7 mouse cellular contexts compared by ENCODE assay signal in the genomic region with DNA sequence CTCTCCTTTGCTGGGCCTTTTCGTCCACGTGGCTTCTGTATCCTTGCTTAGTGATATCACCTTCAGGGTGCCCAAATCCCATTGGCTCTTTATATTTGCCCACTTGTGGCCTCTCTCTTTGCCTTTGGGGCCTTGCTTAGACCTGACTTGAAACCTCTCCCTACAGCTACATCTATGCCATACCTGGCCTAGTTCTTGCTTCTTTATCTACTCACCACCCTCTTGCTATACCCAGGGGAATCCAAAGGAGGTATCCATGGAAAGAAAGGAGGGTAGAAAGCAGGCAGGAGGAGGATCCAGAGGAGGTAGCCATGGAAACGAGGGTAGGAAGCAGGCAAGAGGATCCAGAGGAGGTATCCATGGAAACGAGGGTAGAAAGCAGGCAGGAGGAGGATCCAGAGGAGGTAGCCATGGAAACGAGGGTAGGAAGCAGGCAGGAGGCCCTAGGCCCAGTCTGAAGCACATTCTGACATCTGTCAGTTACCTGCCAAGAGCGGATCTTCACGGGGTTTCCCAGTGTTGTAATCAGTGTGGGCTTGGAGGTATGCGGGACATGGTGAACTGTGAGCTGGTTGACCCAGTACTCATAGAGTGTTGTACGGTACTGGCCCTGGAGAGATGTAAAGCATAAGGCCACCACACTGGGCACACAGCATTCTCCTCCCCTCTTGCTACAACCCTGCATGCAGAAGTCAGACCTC. TPM values are rescaled to one million over a fixed set of nuclear protein-coding genes. Genes with fewer than 3 reads are reported as not detected.
DNase-seq lines count a peak whose midpoint lies in the region; ATAC-seq and TF ChIP-seq lines count a peak whose summit lies in the region.

No protein-coding gene starts in this region.

- H3K27me3 ChIP-seq in forebrain, embryonic 13.5 days: no peaks in the 10 kb centered on the region
- H3K27me3 ChIP-seq in midbrain, postnatal 0 days (ENCODE audit: insufficient read depth, low read length): no peaks in the 10 kb centered on the region
- no peaks in the 10 kb centered on the region for H3K27me3 ChIP-seq in heart, adult 2 months (ENCODE audit: control insufficient read depth, insufficient read depth, low read length)

- H3K4me2 ChIP-seq in forebrain, embryonic 13.5 days: peak overlapping the region; percentile 53
- peak overlapping the region; percentile 47 for H3K4me2 ChIP-seq in midbrain, postnatal 0 days (ENCODE audit: low read depth, low read length, poor library complexity, severe bottlenecking)

- TF ChIP-seq CTCF in midbrain, postnatal 0 days (IDR thresholded peaks at IDR 0.05): no peak
- TF ChIP-seq CTCF in heart, adult 2 months (IDR thresholded peaks at IDR 0.05): no peak

- H3K27ac ChIP-seq in forebrain, embryonic 13.5 days: peak overlapping the region; percentile 84
- H3K27ac ChIP-seq in midbrain, postnatal 0 days (ENCODE audit: low read depth, low read length): peak overlapping the region; percentile 80
- H3K27ac ChIP-seq in heart, adult 2 months: no peak overlapping the region

- TF ChIP-seq EP300 in heart, adult 2 months (IDR thresholded peaks at IDR 0.05; ENCODE audit: insufficient read depth, low read depth, low read length): no peak

- H3K4me3 ChIP-seq in forebrain, embryonic 13.5 days: peak overlapping the region; percentile 25
- H3K4me3 ChIP-seq in midbrain, postnatal 0 days (ENCODE audit: low read depth, low read length): no peak overlapping the region
- H3K4me3 ChIP-seq in heart, adult 2 months: no peak overlapping the region

- peak; percentile 59 for DNase-seq in embryo, embryonic 10.5 days (ENCODE audit: low spot score)
- peak; percentile 83 for DNase-seq in layer of hippocampus, adult 9-11 months
- peak; percentile 72 for DNase-seq in midbrain, postnatal 0 days (ENCODE audit: low spot score)
- no peak for DNase-seq in cerebellum, adult 9-10 months
- DNase-seq in kidney, postnatal 25 days: no peak
- DNase-seq in heart, adult 2 months: no peak

- peaks cover 4% of the 10 kb centered on the region; the same call in 1 of the 2 replicates for H3K36me3 ChIP-seq in forebrain, embryonic 13.5 days (ENCODE audit: poor library complexity, severe bottlenecking)
- H3K36me3 ChIP-seq in midbrain, postnatal 0 days (ENCODE audit: insufficient read depth, low read length): no peaks in the 10 kb centered on the region
- H3K36me3 ChIP-seq in heart, adult 2 months (ENCODE audit: control insufficient read depth, insufficient read depth, low read length): no peaks in the 10 kb centered on the region

- peak; percentile 75 for ATAC-seq in forebrain, embryonic 13.5 days
- ATAC-seq in midbrain, postnatal 0 days (ENCODE audit: low FRiP score): peak; percentile 81

- H3K79me2 ChIP-seq in heart, adult 2 months (replicated peaks; ENCODE audit: control insufficient read depth, insufficient read depth, low read length): no peaks in the 10 kb centered on the region

- WGBS in forebrain, embryonic 13.5 days: 31% methylated on average over 9 of the region's 9 CpGs
- 22% methylated on average over 9 of the region's 9 CpGs for WGBS in midbrain, postnatal 0 days
- WGBS in heart, adult 2 months: 81% methylated on average over 9 of the region's 9 CpGs

- intact Hi-C loops in heart, adult 2 months (cut with DNase I): no loop called here

- H3K9me3 ChIP-seq in forebrain, embryonic 13.5 days (replicated peaks): no peaks in the 10 kb centered on the region
- H3K9me3 ChIP-seq in midbrain, postnatal 0 days (ENCODE audit: low read length): no peaks in the 10 kb centered on the region

- TF ChIP-seq POLR2A in heart, adult 2 months (IDR thresholded peaks at IDR 0.05; ENCODE audit: insufficient read depth, low read depth, low read length): no peak

- peak overlapping the region; percentile 41; the same call in 1 of the 2 replicates for H3K9ac ChIP-seq in forebrain, embryonic 13.5 days
- H3K9ac ChIP-seq in midbrain, postnatal 0 days (replicated peaks; ENCODE audit: low read length, poor library complexity, severe bottlenecking): peak overlapping the region; percentile 44
- no peak overlapping the region for H3K9ac ChIP-seq in heart, adult 2 months (ENCODE audit: low read depth, low read length)

- H3K4me1 ChIP-seq in forebrain, embryonic 13.5 days: peaks cover 24% of the 10 kb centered on the region
- peaks cover 21% of the 10 kb centered on the region; the same call in 1 of the 2 replicates for H3K4me1 ChIP-seq in midbrain, postnatal 0 days (ENCODE audit: insufficient read depth, low read length)
- H3K4me1 ChIP-seq in heart, adult 2 months (ENCODE audit: control insufficient read depth, insufficient read depth, low read length): no peaks in the 10 kb centered on the region

RNA-seq across cellular contexts. Expression of gene Bap1, which starts 17.2 kb away (rescaled TPM):
- polyA plus RNA-seq in forebrain, embryonic 13.5 days (2015; fragmentation: Nextera tagmentation; extraction: Ambion mirVana): 128 and 139 TPM in 2 replicates
- 103 and 128 TPM in 2 replicates for total RNA-seq in midbrain, postnatal 0 days (2014; rRNA removed)
- polyA plus RNA-seq in midbrain, postnatal 0 days (2015; fragmentation: Nextera tagmentation; extraction: Ambion mirVana): 112 and 116 TPM in 2 replicates
- 10 to 100 TPM; 39.6 to 49.1 TPM for total RNA-seq in heart, adult 2 months (2021)
- 43.6 and 55.2 TPM in 2 replicates for polyA plus RNA-seq in heart, adult 2 months (2012; rRNA removed)

RNA-seq across cellular contexts. Expression of gene Phf7, which starts 17.3 kb away (rescaled TPM):
- polyA plus RNA-seq in forebrain, embryonic 13.5 days (2015; fragmentation: Nextera tagmentation; extraction: Ambion mirVana): 13.2 and 14.7 TPM in 2 replicates
- 4.4 and 6.6 TPM in 2 replicates for total RNA-seq in midbrain, postnatal 0 days (2014; rRNA removed)
- polyA plus RNA-seq in midbrain, postnatal 0 days (2015; fragmentation: Nextera tagmentation; extraction: Ambion mirVana): 8.7 and 10.2 TPM in 2 replicates
- 1 to 10 TPM; 2.9 to 3.6 TPM for total RNA-seq in heart, adult 2 months (2021)
- 3.1 and 5.7 TPM in 2 replicates for polyA plus RNA-seq in heart, adult 2 months (2012; rRNA removed)

RNA-seq across cellular contexts. Expression of gene Sema3g, which starts 50.8 kb away (rescaled TPM):
- polyA plus RNA-seq in forebrain, embryonic 13.5 days (2015; fragmentation: Nextera tagmentation; extraction: Ambion mirVana): 0.57 and 0.58 TPM in 2 replicates
- total RNA-seq in midbrain, postnatal 0 days (2014; rRNA removed): 3.1 and 4.1 TPM in 2 replicates
- polyA plus RNA-seq in midbrain, postnatal 0 days (2015; fragmentation: Nextera tagmentation; extraction: Ambion mirVana): 0.36 and 0.44 TPM in 2 replicates
- 10 to 100 TPM; 15.0 to 15.1 TPM for total RNA-seq in heart, adult 2 months (2021)
- polyA plus RNA-seq in heart, adult 2 months (2012; rRNA removed): 6.1 and 8.0 TPM in 2 replicates

RNA-seq across cellular contexts. Expression of gene Nisch, which starts 51.7 kb away (rescaled TPM):
- polyA plus RNA-seq in forebrain, embryonic 13.5 days (2015; fragmentation: Nextera tagmentation; extraction: Ambion mirVana): 298 and 341 TPM in 2 replicates
- total RNA-seq in midbrain, postnatal 0 days (2014; rRNA removed): 391 and 398 TPM in 2 replicates
- polyA plus RNA-seq in midbrain, postnatal 0 days (2015; fragmentation: Nextera tagmentation; extraction: Ambion mirVana): 261 and 274 TPM in 2 replicates
- 100 to 1,000 TPM; 123 to 129 TPM for total RNA-seq in heart, adult 2 months (2021)
- polyA plus RNA-seq in heart, adult 2 months (2012; rRNA removed): 187 and 223 TPM in 2 replicates

RNA-seq across cellular contexts. Expression of gene Dnah1, which starts 55.2 kb away (rescaled TPM):
- polyA plus RNA-seq in forebrain, embryonic 13.5 days (2015; fragmentation: Nextera tagmentation; extraction: Ambion mirVana): 3.8 and 5.1 TPM in 2 replicates
- 4.2 and 7.8 TPM in 2 replicates for total RNA-seq in midbrain, postnatal 0 days (2014; rRNA removed)
- 3.1 and 3.4 TPM in 2 replicates for polyA plus RNA-seq in midbrain, postnatal 0 days (2015; fragmentation: Nextera tagmentation; extraction: Ambion mirVana)
- under 1 TPM; 0.02 to 0.05 TPM for total RNA-seq in heart, adult 2 months (2021)
- 0.03 and 0.41 TPM in 2 replicates for polyA plus RNA-seq in heart, adult 2 months (2012; rRNA removed)

Comparison
In these comparisons a context has a peak if more than half of its experiments do, and no peak if none do; other contexts are left out.
1. DNase-seq: peak in embryo, embryonic 10.5 days (single experiment), layer of hippocampus, adult 9-11 months (single experiment) and midbrain, postnatal 0 days (single experiment); none in cerebellum, adult 9-10 months (single experiment), kidney, postnatal 25 days (0 of 2) and heart, adult 2 months (0 of 2).